Mouse (Mus musculus): ENCODE data around the gene Fam25c. TPM values are rescaled to one million over a fixed set of nuclear protein-coding genes. Genes with fewer than 3 reads are reported as not detected.

Fam25c gene
- not detected in 2 replicates for polyA plus RNA-seq (2012; rRNA removed)

DNA sequence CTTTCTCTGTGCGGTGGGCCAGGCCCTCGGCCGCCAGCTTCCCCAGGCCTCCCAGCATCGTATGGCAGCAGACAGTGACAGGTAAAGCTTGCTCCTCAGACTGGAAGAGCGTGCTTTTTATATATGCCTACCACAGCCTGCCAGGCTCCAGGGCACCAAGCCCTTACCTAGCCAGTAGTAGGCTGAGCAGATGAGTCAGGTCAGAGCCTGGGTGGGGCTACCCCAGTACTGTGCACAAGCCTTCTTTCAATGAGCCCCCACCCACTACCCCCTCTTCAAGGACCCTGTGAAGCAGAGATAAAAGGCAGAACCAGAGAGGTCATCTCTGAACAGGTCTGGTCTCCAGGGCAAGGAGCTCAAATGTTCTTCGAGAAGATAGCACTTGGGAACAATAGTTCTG lies at the start of gene Fam25c:
Fam25c (minus strand) TSS at position 133 of the 400 bp plus-strand sequence.
- no peak within 1 kb of the TSS for H3K27ac ChIP-seq (ENCODE audit: insufficient read depth, low read length)
- TF ChIP-seq POLR2A (IDR thresholded peaks at IDR 0.05; ENCODE audit: extremely low read depth, insufficient read depth, low read length), result no peak
- no peak for TF ChIP-seq CTCF (IDR thresholded peaks at IDR 0.05; ENCODE audit: extremely low read depth, insufficient read depth, low read length)
- H3K4me1 ChIP-seq (ENCODE audit: control insufficient read depth, insufficient read depth, low read length), result peaks cover 1% of the 10 kb centered on the region; the same call in 1 of the 2 replicates
- no peak within 1 kb of the TSS for H3K4me3 ChIP-seq (ENCODE audit: insufficient read depth, low read length)

GRCm38 (mm10) chr14:34403424-34403823 lies 48.2 kb upstream of the Fam25c start:
- Histone ChIP-seq H3K4me3 (ENCODE audit: insufficient read depth, low read length) (no peak overlapping the region), H3K27ac (ENCODE audit: insufficient read depth, low read length) (no peak overlapping the region), H3K4me1 (ENCODE audit: control insufficient read depth, insufficient read depth, low read length) (no peaks in the 10 kb centered on the region)
- TF ChIP-seq CTCF (IDR thresholded peaks at IDR 0.05; ENCODE audit: extremely low read depth, insufficient read depth, low read length) (no peak), POLR2A (IDR thresholded peaks at IDR 0.05; ENCODE audit: extremely low read depth, insufficient read depth, low read length) (no peak)

DNA sequence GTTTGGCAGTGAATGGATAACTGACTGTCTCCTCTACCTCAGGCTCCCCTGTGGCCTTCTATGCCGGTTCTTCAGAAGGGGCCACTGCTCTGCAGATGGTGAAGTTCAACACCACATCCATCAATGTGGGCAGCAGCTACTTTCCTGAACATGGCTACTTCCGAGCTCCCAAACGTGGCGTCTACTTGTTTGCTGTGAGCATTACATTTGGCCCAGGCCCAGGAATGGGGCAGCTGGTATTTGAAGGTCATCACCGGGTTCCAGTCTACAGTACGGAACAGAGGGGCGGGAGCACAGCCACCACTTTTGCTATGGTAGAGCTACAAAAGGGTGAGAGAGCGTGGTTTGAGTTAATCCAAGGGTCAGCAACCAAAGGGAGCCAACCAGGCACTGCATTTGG lies 47.6 kb upstream of the Fam25c start:
- TF ChIP-seq POLR2A (IDR thresholded peaks at IDR 0.05; ENCODE audit: extremely low read depth, insufficient read depth, low read length) (no peak), CTCF (IDR thresholded peaks at IDR 0.05; ENCODE audit: extremely low read depth, insufficient read depth, low read length) (no peak)
- H3K27ac ChIP-seq (ENCODE audit: insufficient read depth, low read length), result no peak overlapping the region
- no peak overlapping the region for H3K4me3 ChIP-seq (ENCODE audit: insufficient read depth, low read length)
- H3K4me1 ChIP-seq (ENCODE audit: control insufficient read depth, insufficient read depth, low read length), result no peaks in the 10 kb centered on the region

- H3K4me3 ChIP-seq (ENCODE audit: insufficient read depth, low read length), result no peak overlapping the region
- H3K27ac ChIP-seq (ENCODE audit: insufficient read depth, low read length), result no peak overlapping the region
- peak; percentile 99 for TF ChIP-seq CTCF (IDR thresholded peaks at IDR 0.05; ENCODE audit: extremely low read depth, insufficient read depth, low read length)
- no peak for TF ChIP-seq POLR2A (IDR thresholded peaks at IDR 0.05; ENCODE audit: extremely low read depth, insufficient read depth, low read length)
- H3K4me1 ChIP-seq (ENCODE audit: control insufficient read depth, insufficient read depth, low read length), result no peaks in the 10 kb centered on the region
Measured at GRCm38 (mm10) chr14:34401135-34401534, 45.9 kb upstream of the Fam25c start.

DNA sequence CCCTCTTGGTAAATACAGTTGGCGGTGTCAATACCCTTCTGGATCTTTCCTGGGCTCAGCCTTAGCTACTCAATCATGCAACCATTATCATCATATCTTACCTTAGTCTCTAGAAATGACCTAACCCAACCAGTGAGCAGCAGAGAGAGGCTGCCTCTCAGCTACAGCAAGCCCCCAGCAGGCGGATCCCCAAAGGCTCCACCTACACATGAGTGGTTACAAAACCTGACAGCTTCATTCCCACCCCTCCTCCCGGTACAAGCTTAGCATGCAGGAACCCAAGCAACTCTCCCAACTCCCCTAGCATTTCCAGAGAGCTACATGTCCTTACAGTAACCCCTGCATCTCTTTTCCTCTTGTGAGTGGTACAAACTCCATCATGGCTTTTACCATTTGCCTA lies 44.8 kb upstream of the Fam25c start:
- H3K4me3 ChIP-seq (ENCODE audit: insufficient read depth, low read length), result no peak overlapping the region
- TF ChIP-seq POLR2A (IDR thresholded peaks at IDR 0.05; ENCODE audit: extremely low read depth, insufficient read depth, low read length) (no peak), CTCF (IDR thresholded peaks at IDR 0.05; ENCODE audit: extremely low read depth, insufficient read depth, low read length) (no peak)

GRCm38 (mm10) chr14:34399301-34399700 lies 44.1 kb upstream of the Fam25c start:
- Histone ChIP-seq H3K27ac (ENCODE audit: insufficient read depth, low read length) (no peak overlapping the region), H3K4me1 (ENCODE audit: control insufficient read depth, insufficient read depth, low read length) (no peaks in the 10 kb centered on the region), H3K4me3 (ENCODE audit: insufficient read depth, low read length) (no peak overlapping the region)
- TF ChIP-seq POLR2A (IDR thresholded peaks at IDR 0.05; ENCODE audit: extremely low read depth, insufficient read depth, low read length), result no peak
- no peak for TF ChIP-seq CTCF (IDR thresholded peaks at IDR 0.05; ENCODE audit: extremely low read depth, insufficient read depth, low read length)

More for the DNA sequence above, 44.8 kb upstream of the Fam25c start:
- Histone ChIP-seq H3K27ac (ENCODE audit: insufficient read depth, low read length) (no peak overlapping the region), H3K4me1 (ENCODE audit: control insufficient read depth, insufficient read depth, low read length) (no peaks in the 10 kb centered on the region)

- TF ChIP-seq CTCF (IDR thresholded peaks at IDR 0.05; ENCODE audit: extremely low read depth, insufficient read depth, low read length), result no peak
- no peak overlapping the region for H3K4me3 ChIP-seq (ENCODE audit: insufficient read depth, low read length)
- H3K4me1 ChIP-seq (ENCODE audit: control insufficient read depth, insufficient read depth, low read length), result no peaks in the 10 kb centered on the region
- H3K27ac ChIP-seq (ENCODE audit: insufficient read depth, low read length), result no peak overlapping the region
Measured at GRCm38 (mm10) chr14:34398901-34399300, 43.7 kb upstream of the Fam25c start.

DNA sequence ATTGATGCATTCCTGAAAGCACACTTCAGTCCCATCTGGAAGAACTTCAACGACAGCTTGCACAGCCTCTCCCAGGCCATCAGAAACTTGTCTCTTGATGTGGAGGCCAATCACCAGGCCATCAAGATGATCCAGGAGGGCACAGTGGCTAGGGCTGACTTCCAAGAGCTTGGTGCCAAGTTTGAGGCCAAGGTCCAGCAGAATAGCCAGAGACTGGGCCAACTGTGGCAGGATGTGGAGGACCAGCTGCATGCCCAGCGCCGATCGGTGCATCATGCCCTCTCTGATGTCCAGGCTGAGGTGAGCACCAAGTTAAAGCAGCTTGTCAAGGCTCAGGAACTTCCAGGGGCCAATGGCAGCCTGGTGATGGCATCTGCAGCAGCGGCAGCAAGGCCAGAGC lies 42.6 kb upstream of the Fam25c start:
- no peak for TF ChIP-seq POLR2A (IDR thresholded peaks at IDR 0.05; ENCODE audit: extremely low read depth, insufficient read depth, low read length)
- TF ChIP-seq CTCF (IDR thresholded peaks at IDR 0.05; ENCODE audit: extremely low read depth, insufficient read depth, low read length), result no peak
- Histone ChIP-seq H3K27ac (ENCODE audit: insufficient read depth, low read length) (no peak overlapping the region), H3K4me1 (ENCODE audit: control insufficient read depth, insufficient read depth, low read length) (no peaks in the 10 kb centered on the region), H3K4me3 (ENCODE audit: insufficient read depth, low read length) (no peak overlapping the region)

DNA sequence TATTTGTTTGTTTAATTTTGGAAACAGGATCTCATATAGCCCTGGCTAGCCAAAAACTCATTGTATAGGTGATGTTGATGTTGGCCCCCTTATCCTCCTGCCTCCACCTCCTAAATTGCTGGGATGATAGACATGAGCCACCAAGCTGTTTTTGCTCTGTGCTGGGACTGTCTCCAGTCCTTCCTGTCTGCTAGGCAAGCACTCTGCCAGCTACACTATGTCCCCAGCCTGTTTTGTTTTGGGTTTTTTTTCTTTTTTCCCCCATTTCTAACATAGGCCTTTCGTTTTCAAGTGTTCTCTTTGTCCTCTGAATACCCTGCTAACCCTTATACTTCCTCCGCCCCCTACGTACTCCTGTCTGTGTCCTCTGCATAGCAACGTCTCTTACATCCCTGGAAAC lies 38.1 kb upstream of the Fam25c start:
- no peak overlapping the region for H3K27ac ChIP-seq (ENCODE audit: insufficient read depth, low read length)

DNA sequence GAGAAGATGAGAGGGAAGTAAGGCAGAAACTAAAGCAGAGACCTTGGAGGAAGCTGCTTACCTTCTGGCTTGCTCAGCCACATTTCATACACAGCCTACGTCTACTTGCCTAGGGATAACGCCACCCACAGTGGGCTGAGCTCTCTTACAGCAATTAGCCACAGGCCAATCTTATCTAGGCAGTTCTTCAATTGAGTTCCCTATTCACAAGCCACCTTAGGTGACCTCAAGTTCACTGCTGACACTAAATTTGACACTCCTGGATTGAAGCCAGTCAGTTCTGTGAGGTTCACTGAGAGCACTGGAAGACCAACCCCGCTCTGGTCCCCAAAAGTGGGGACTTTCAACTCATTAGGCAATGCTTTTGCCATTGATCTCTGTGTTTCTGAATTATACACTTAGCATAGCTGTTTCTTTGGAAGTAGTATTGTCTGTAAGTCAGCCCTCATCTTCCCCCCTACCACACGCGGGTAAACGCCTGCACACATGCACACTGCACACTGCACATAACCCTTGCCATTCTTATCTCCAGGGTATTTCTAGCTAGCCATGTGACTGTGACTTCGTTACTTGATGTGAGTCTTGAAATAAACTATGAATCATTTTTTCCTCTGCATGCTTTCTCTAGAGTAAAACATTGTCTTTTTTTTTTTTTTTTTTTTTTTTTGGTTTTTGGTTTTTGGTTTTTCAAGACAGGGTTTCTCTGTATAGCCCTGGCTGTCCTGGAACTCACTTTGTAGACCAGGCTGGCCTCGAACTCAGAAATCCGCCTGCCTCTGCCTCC lies 27.9 kb upstream of the Fam25c start:
- no peaks in the 10 kb centered on the region for H3K4me1 ChIP-seq (ENCODE audit: control insufficient read depth, insufficient read depth, low read length)
- no peak overlapping the region for H3K4me3 ChIP-seq (ENCODE audit: insufficient read depth, low read length)
- H3K27ac ChIP-seq (ENCODE audit: insufficient read depth, low read length), result no peak overlapping the region
- TF ChIP-seq CTCF (IDR thresholded peaks at IDR 0.05; ENCODE audit: extremely low read depth, insufficient read depth, low read length) (no peak), POLR2A (IDR thresholded peaks at IDR 0.05; ENCODE audit: extremely low read depth, insufficient read depth, low read length) (no peak)

More for the DNA sequence above, 38.1 kb upstream of the Fam25c start:
- no peak overlapping the region for H3K4me3 ChIP-seq (ENCODE audit: insufficient read depth, low read length)
- no peaks in the 10 kb centered on the region for H3K4me1 ChIP-seq (ENCODE audit: control insufficient read depth, insufficient read depth, low read length)
- no peak for TF ChIP-seq POLR2A (IDR thresholded peaks at IDR 0.05; ENCODE audit: extremely low read depth, insufficient read depth, low read length)
- no peak for TF ChIP-seq CTCF (IDR thresholded peaks at IDR 0.05; ENCODE audit: extremely low read depth, insufficient read depth, low read length)

Data from cortical plate, adult 2 months (tissue).